Mouse (Mus musculus) ES-E14 (cell line): ENCODE data around the gene Opa3.

Experiments used
- HCFC1 ChIP-seq: IDR thresholded peaks from 2 replicates; pipeline ENCODE4 v1.6.1; 2012; ENCODE audit warnings: low read length, inconsistent platforms, borderline replicate concordance; ENCODE audit not compliant: insufficient read depth
- MAFK ChIP-seq: IDR thresholded peaks from 2 replicates; pipeline ENCODE4 v1.6.1; 2014; ENCODE audit warnings: mild to moderate bottlenecking, low read depth, low read length, inconsistent platforms; ENCODE audit not compliant: insufficient read depth
- ZNF384 ChIP-seq: IDR thresholded peaks from 2 replicates; pipeline ENCODE4 v1.6.1; 2012; ENCODE audit warnings: low read depth, low read length, inconsistent platforms

DNA sequence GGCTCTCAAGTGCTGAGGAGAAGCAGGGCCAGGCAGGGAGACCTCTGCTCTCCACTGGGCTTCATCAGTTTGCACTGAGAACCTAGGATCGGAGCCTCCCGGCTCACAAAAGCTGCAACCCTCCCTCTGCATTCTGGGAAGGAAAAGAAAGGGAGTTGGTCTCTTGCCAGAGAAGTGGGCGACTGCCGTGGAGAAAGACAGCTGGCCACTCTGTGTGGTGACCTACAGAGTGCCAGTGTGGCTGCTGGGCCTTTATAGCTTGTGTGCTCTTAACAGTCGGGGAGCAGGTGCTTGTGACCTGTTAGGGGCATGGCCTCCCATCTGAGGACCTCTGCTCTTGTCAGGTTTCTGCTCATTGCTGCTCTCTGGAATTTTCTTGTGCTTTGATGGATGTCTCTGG is 15.7 kb downstream of the Opa3 start:
- no peak for TF ChIP-seq ZNF384
- no peak for TF ChIP-seq HCFC1
- TF ChIP-seq MAFK = no peak
